Mouse (Mus musculus): ENCODE results near the gene Arpc1b. TPM values are rescaled to one million over a fixed set of nuclear protein-coding genes. Genes with fewer than 3 reads are reported as not detected.

The Arpc1b gene
- polyA plus RNA-seq, 1 experiment from 2014 or later: 381 TPM

- 84% methylated on average over 9 of the region's 9 CpGs for WGBS
- H3K9me3 ChIP-seq (replicated peaks; ENCODE audit: control insufficient read depth, low read length): no peaks in the 10 kb centered on the region
- no peak overlapping the region for H3K4me3 ChIP-seq (replicated peaks; ENCODE audit: low read length)
- H3K36me3 ChIP-seq (ENCODE audit: control insufficient read depth, insufficient read depth, low read length): peaks cover 45% of the 10 kb centered on the region
- H3K27me3 ChIP-seq (ENCODE audit: control insufficient read depth, insufficient read depth, low read length): no peaks in the 10 kb centered on the region
- H3K4me2 ChIP-seq (ENCODE audit: low read depth, low read length): no peak overlapping the region
- H3K9ac ChIP-seq (ENCODE audit: low read length): no peak overlapping the region
- H3K4me1 ChIP-seq (ENCODE audit: control insufficient read depth, insufficient read depth, low read length): no peaks in the 10 kb centered on the region
- ATAC-seq (ENCODE audit: insufficient read depth, low FRiP score): peak; percentile 49; the same call in 1 of the 2 replicates
- H3K27ac ChIP-seq (ENCODE audit: low read length): no peak overlapping the region
Observed at GRCm38 (mm10) chr5:145104328-145104727, 9.7 kb upstream of the Arpc1b start.

GRCm38 (mm10) chr5:145105694-145106275 is 8.2 kb upstream of the Arpc1b start:
- Histone ChIP-seq H3K9ac (ENCODE audit: low read length) (no peak overlapping the region), H3K27me3 (ENCODE audit: control insufficient read depth, insufficient read depth, low read length) (no peaks in the 10 kb centered on the region), H3K4me2 (ENCODE audit: low read depth, low read length) (no peak overlapping the region), H3K27ac (ENCODE audit: low read length) (no peak overlapping the region), H3K4me3 (replicated peaks; ENCODE audit: low read length) (no peak overlapping the region), H3K36me3 (ENCODE audit: control insufficient read depth, insufficient read depth, low read length) (peaks cover 35% of the 10 kb centered on the region), H3K4me1 (ENCODE audit: control insufficient read depth, insufficient read depth, low read length) (no peaks in the 10 kb centered on the region), H3K9me3 (replicated peaks; ENCODE audit: control insufficient read depth, low read length) (no peaks in the 10 kb centered on the region)
- WGBS: 85% methylated on average over 9 of the region's 9 CpGs
- ATAC-seq (ENCODE audit: insufficient read depth, low FRiP score): no peak

- H3K36me3 ChIP-seq (ENCODE audit: control insufficient read depth, insufficient read depth, low read length): peaks cover 8% of the 10 kb centered on the region; the same call in 1 of the 2 replicates
Observed at GRCm38 (mm10) chr5:145110401-145110800, 3.6 kb upstream of the Arpc1b start.

GRCm38 (mm10) chr5:145112566-145112965 is 1.4 kb upstream of the Arpc1b start:
- ATAC-seq (ENCODE audit: insufficient read depth, low FRiP score): no peak
- H3K27ac ChIP-seq (ENCODE audit: low read length): no peak overlapping the region
- no peak overlapping the region for H3K4me2 ChIP-seq (ENCODE audit: low read depth, low read length)
- H3K4me1 ChIP-seq (ENCODE audit: control insufficient read depth, insufficient read depth, low read length): peaks cover 25% of the 10 kb centered on the region
- H3K9me3 ChIP-seq (replicated peaks; ENCODE audit: control insufficient read depth, low read length): no peaks in the 10 kb centered on the region
- WGBS: 79% methylated on average over 8 of the region's 8 CpGs
- peaks cover 6% of the 10 kb centered on the region; the same call in 1 of the 2 replicates for H3K36me3 ChIP-seq (ENCODE audit: control insufficient read depth, insufficient read depth, low read length)
- H3K27me3 ChIP-seq (ENCODE audit: control insufficient read depth, insufficient read depth, low read length): no peaks in the 10 kb centered on the region
- H3K9ac ChIP-seq (ENCODE audit: low read length): no peak overlapping the region
- no peak overlapping the region for H3K4me3 ChIP-seq (replicated peaks; ENCODE audit: low read length)

More at GRCm38 (mm10) chr5:145110401-145110800, 3.6 kb upstream of the Arpc1b start:
- H3K27me3 ChIP-seq (ENCODE audit: control insufficient read depth, insufficient read depth, low read length): no peaks in the 10 kb centered on the region
- H3K4me1 ChIP-seq (ENCODE audit: control insufficient read depth, insufficient read depth, low read length): peaks cover 7% of the 10 kb centered on the region
- 82% methylated on average over 6 of the region's 6 CpGs for whole genome bisulfite sequencing
- no peak for ATAC-seq (ENCODE audit: insufficient read depth, low FRiP score)
- no peak overlapping the region for H3K4me3 ChIP-seq (replicated peaks; ENCODE audit: low read length)
- no peaks in the 10 kb centered on the region for H3K9me3 ChIP-seq (replicated peaks; ENCODE audit: control insufficient read depth, low read length)
- H3K4me2 ChIP-seq (ENCODE audit: low read depth, low read length): no peak overlapping the region
- H3K9ac ChIP-seq (ENCODE audit: low read length): no peak overlapping the region
- H3K27ac ChIP-seq (ENCODE audit: low read length): no peak overlapping the region

GRCm38 (mm10) chr5:145113416-145113815 is 599 bp upstream of the Arpc1b start:
- H3K9me3 ChIP-seq (replicated peaks; ENCODE audit: control insufficient read depth, low read length): no peaks in the 10 kb centered on the region
- H3K27me3 ChIP-seq (ENCODE audit: control insufficient read depth, insufficient read depth, low read length): no peaks in the 10 kb centered on the region
- H3K9ac ChIP-seq (ENCODE audit: low read length): peak overlapping the region; percentile 89
- no peak overlapping the region for H3K27ac ChIP-seq (ENCODE audit: low read length)
- peaks cover 30% of the 10 kb centered on the region for H3K4me1 ChIP-seq (ENCODE audit: control insufficient read depth, insufficient read depth, low read length)
- H3K4me3 ChIP-seq (replicated peaks; ENCODE audit: low read length): peak overlapping the region; percentile 78
- peaks cover 6% of the 10 kb centered on the region; the same call in 1 of the 2 replicates for H3K36me3 ChIP-seq (ENCODE audit: control insufficient read depth, insufficient read depth, low read length)
- WGBS: 29% methylated on average over 2 of the region's 2 CpGs
- H3K4me2 ChIP-seq (ENCODE audit: low read depth, low read length): peak overlapping the region; percentile 85
- ATAC-seq (ENCODE audit: insufficient read depth, low FRiP score): no peak

- Histone ChIP-seq H3K36me3 (ENCODE audit: control insufficient read depth, insufficient read depth, low read length) (no peaks in the 10 kb centered on the region), H3K27me3 (ENCODE audit: control insufficient read depth, insufficient read depth, low read length) (no peaks in the 10 kb centered on the region), H3K9me3 (replicated peaks; ENCODE audit: control insufficient read depth, low read length) (no peaks in the 10 kb centered on the region), H3K4me2 (ENCODE audit: low read depth, low read length) (peak overlapping the region; percentile 85), H3K4me3 (replicated peaks; ENCODE audit: low read length) (peak overlapping the region; percentile 78), H3K27ac (ENCODE audit: low read length) (peak overlapping the region; percentile 84), H3K4me1 (ENCODE audit: control insufficient read depth, insufficient read depth, low read length) (peaks cover 30% of the 10 kb centered on the region), H3K9ac (ENCODE audit: low read length) (peak overlapping the region; percentile 89)
- ATAC-seq (ENCODE audit: insufficient read depth, low FRiP score): peak; percentile 34
- WGBS: 13% methylated on average over 40 of the region's 40 CpGs
Observed at GRCm38 (mm10) chr5:145114606-145115473, 825 bp downstream of the Arpc1b start.

GRCm38 (mm10) chr5:145115736-145116135 is 1.7 kb downstream of the Arpc1b start:
- Histone ChIP-seq H3K27me3 (ENCODE audit: control insufficient read depth, insufficient read depth, low read length) (no peaks in the 10 kb centered on the region), H3K9ac (ENCODE audit: low read length) (peak overlapping the region; percentile 4; the same call in 1 of the 2 replicates), H3K9me3 (replicated peaks; ENCODE audit: control insufficient read depth, low read length) (no peaks in the 10 kb centered on the region), H3K36me3 (ENCODE audit: control insufficient read depth, insufficient read depth, low read length) (no peaks in the 10 kb centered on the region), H3K4me1 (ENCODE audit: control insufficient read depth, insufficient read depth, low read length) (peaks cover 30% of the 10 kb centered on the region), H3K27ac (ENCODE audit: low read length) (peak overlapping the region; percentile 84), H3K4me2 (ENCODE audit: low read depth, low read length) (peak overlapping the region; percentile 85), H3K4me3 (replicated peaks; ENCODE audit: low read length) (peak overlapping the region; percentile 1)
- ATAC-seq (ENCODE audit: insufficient read depth, low FRiP score): no peak
- WGBS: 78% methylated on average over 5 of the region's 5 CpGs

GRCm38 (mm10) chr5:145116316-145116715 is 2.3 kb downstream of the Arpc1b start:
- H3K9me3 ChIP-seq (replicated peaks; ENCODE audit: control insufficient read depth, low read length): no peaks in the 10 kb centered on the region
- H3K4me2 ChIP-seq (ENCODE audit: low read depth, low read length): peak overlapping the region; percentile 85
- H3K4me1 ChIP-seq (ENCODE audit: control insufficient read depth, insufficient read depth, low read length): peaks cover 30% of the 10 kb centered on the region
- no peaks in the 10 kb centered on the region for H3K27me3 ChIP-seq (ENCODE audit: control insufficient read depth, insufficient read depth, low read length)
- peak overlapping the region; percentile 84 for H3K27ac ChIP-seq (ENCODE audit: low read length)
- WGBS: 16% methylated on average over 4 of the region's 4 CpGs
- H3K36me3 ChIP-seq (ENCODE audit: control insufficient read depth, insufficient read depth, low read length): no peaks in the 10 kb centered on the region
- peak; percentile 49; the same call in 1 of the 2 replicates for ATAC-seq (ENCODE audit: insufficient read depth, low FRiP score)
- peak overlapping the region; percentile 10 for H3K4me3 ChIP-seq (replicated peaks; ENCODE audit: low read length)
- 0 out of 2 replicates have a peak overlapping the region, but pooled peaks have one; percentile 36 for H3K9ac ChIP-seq (ENCODE audit: low read length)

GRCm38 (mm10) chr5:145116916-145117315 is 2.9 kb downstream of the Arpc1b start:
- Histone ChIP-seq H3K9me3 (replicated peaks; ENCODE audit: control insufficient read depth, low read length) (no peaks in the 10 kb centered on the region), H3K4me1 (ENCODE audit: control insufficient read depth, insufficient read depth, low read length) (peaks cover 30% of the 10 kb centered on the region), H3K4me2 (ENCODE audit: low read depth, low read length) (peak overlapping the region; percentile 85), H3K36me3 (ENCODE audit: control insufficient read depth, insufficient read depth, low read length) (no peaks in the 10 kb centered on the region), H3K27me3 (ENCODE audit: control insufficient read depth, insufficient read depth, low read length) (no peaks in the 10 kb centered on the region), H3K4me3 (replicated peaks; ENCODE audit: low read length) (peak overlapping the region; percentile 10; the same call in 1 of the 2 replicates), H3K9ac (ENCODE audit: low read length) (peak overlapping the region; percentile 36), H3K27ac (ENCODE audit: low read length) (peak overlapping the region; percentile 84)
- no peak; the same call in 1 of the 2 replicates for ATAC-seq (ENCODE audit: insufficient read depth, low FRiP score)
- WGBS: 48% methylated on average over 10 of the region's 10 CpGs
